Mouse (Mus musculus) forebrain, embryonic 11.5 days (tissue): ENCODE data around the gene Nlgn2. TPM values are rescaled to one million over a fixed set of nuclear protein-coding genes. Genes with fewer than 3 reads are reported as not detected.

Experiments used
- ATAC-seq: fragments of 200-750 bp; cut with Nextera tagmentation; replicated peaks from 2 replicates; pipeline ENCODE4 v1.8.0; 2017; ENCODE audit warnings: moderate TSS enrichment; ENCODE audit not compliant: low FRiP score
- DNase-seq: peaks from one replicate; pipeline ENCODE4 v3.0.0-alpha.2; 2017; ENCODE audit warnings: low spot score
- H3K27ac ChIP-seq: fragments of 300-500 bp; sonication (generic); 2 replicates; pipeline ENCODE4 v1.5.1; 2014; ENCODE audit warnings: low read depth, low read length
- H3K27me3 ChIP-seq: fragments of 300-500 bp; sonication (generic); 2 replicates; pipeline ENCODE4 v1.6.1; 2014; ENCODE audit warnings: mild to moderate bottlenecking, low read length, mixed read lengths; ENCODE audit not compliant: control insufficient read depth, insufficient read depth
- H3K36me3 ChIP-seq: fragments of 300-500 bp; sonication (generic); 2 replicates; pipeline ENCODE4 v1.6.1; 2014; ENCODE audit warnings: mild to moderate bottlenecking, low read length, moderate library complexity, mixed read lengths; ENCODE audit not compliant: control insufficient read depth, insufficient read depth
- H3K4me1 ChIP-seq: fragments of 300-500 bp; sonication (generic); replicated peaks from 2 replicates; pipeline ENCODE4 v1.6.1; 2014; ENCODE audit warnings: low read length, mixed read lengths; ENCODE audit not compliant: control insufficient read depth, insufficient read depth
- H3K4me2 ChIP-seq: fragments of 300-500 bp; sonication (generic); 2 replicates; pipeline ENCODE4 v1.6.1; 2014; ENCODE audit warnings: low read depth, mild to moderate bottlenecking, low read length, moderate library complexity, mixed read lengths; ENCODE audit not compliant: severe bottlenecking
- H3K4me3 ChIP-seq: fragments of 300-500 bp; sonication (generic); 2 replicates; pipeline ENCODE4 v1.5.1; 2014; ENCODE audit warnings: low read depth, low read length
- H3K9ac ChIP-seq: fragments of 300-500 bp; sonication (generic); 2 replicates; pipeline ENCODE4 v1.6.1; 2014; ENCODE audit warnings: low read length
- H3K9me3 ChIP-seq: fragments of 300-500 bp; sonication (generic); 2 replicates; pipeline ENCODE4 v1.6.1; 2016; ENCODE audit warnings: low read length, mixed read lengths; ENCODE audit not compliant: control insufficient read depth
- WGBS: fragments of 180-500 bp; shearing (Covaris S2); extraction: QIAGEN DNeasy Blood & Tissue Kit; methylation state at CpG from one replicate; pipeline ENCODE4 v1.1.7; 2014; 5-methylcytosine and 5-hydroxymethylcytosine counted together
- polyA plus RNA-seq: library from polyadenylated mRNA; unstranded; fragments of >200 nt; fragmentation: Nextera tagmentation; extraction: Ambion mirVana; gene quantifications from 2 replicates; pipeline ENCODE4 v1.2.1, GENCODE M21; 2014

Gene Nlgn2
- polyA plus RNA-seq, 1 experiment from 2014 or later, result 11.1 TPM

DNA sequence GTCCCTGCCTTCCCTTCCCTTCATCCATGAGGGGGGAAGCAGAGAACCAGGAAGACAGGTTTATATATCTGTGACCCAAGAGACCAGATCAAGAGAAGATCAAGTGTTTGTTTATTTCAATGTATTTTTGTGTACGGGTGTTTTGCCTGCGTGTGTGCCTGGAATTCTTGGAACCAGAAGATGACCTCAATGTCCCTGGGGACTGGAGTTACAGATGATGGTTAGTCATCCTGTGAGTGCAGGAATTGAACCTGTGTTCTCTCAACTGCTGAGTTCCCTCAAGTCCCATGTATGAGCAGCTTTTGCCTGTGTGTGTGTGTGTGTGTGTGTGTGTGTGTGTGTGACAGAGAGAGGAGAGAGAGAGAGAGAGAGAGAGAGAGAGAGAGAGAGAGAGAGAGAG is 29.9 kb downstream of the Nlgn2 start:
- no peak overlapping the region for H3K4me3 ChIP-seq
- H3K36me3 ChIP-seq, result no peaks in the 10 kb centered on the region
- 86% methylated on average over 2 of the region's 2 CpGs for WGBS
- DNase-seq (no peak), ATAC-seq (no peak)
- H3K4me2 ChIP-seq, result no peak overlapping the region
- peaks cover 22% of the 10 kb centered on the region for H3K4me1 ChIP-seq
- no peak overlapping the region for H3K27ac ChIP-seq
- no peak overlapping the region for H3K9ac ChIP-seq
- peaks cover 30% of the 10 kb centered on the region for H3K27me3 ChIP-seq
- no peaks in the 10 kb centered on the region; the same call in 1 of the 2 replicates for H3K9me3 ChIP-seq

DNA sequence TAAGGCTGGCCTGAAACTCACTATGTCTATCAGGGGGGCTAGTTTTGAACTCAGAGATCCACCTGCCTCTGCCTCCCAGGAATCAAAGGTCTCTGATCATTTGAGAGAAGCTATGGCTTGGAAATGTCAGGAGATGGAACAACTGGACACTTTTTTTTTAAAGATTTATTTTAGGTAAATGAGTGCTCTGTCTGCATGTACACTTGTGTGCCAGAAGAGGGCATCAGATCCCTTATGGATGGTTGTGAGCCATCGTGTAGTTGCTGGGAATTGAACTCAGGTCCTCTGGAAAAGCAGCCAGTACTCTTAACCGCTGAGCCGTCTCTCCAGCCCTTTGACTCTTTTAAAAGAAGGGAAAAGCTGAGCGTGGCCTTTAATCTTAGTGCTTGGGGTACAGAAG is 31.2 kb downstream of the Nlgn2 start:
- Histone ChIP-seq H3K9ac (no peak overlapping the region), H3K4me3 (no peak overlapping the region), H3K4me2 (no peak overlapping the region), H3K27ac (no peak overlapping the region), H3K9me3 (no peaks in the 10 kb centered on the region; the same call in 1 of the 2 replicates), H3K4me1 (peaks cover 29% of the 10 kb centered on the region), H3K27me3 (peaks cover 42% of the 10 kb centered on the region), H3K36me3 (no peaks in the 10 kb centered on the region)
- ATAC-seq (no peak), DNase-seq (no peak)
- WGBS, result 86% methylated on average over 4 of the region's 4 CpGs

DNA sequence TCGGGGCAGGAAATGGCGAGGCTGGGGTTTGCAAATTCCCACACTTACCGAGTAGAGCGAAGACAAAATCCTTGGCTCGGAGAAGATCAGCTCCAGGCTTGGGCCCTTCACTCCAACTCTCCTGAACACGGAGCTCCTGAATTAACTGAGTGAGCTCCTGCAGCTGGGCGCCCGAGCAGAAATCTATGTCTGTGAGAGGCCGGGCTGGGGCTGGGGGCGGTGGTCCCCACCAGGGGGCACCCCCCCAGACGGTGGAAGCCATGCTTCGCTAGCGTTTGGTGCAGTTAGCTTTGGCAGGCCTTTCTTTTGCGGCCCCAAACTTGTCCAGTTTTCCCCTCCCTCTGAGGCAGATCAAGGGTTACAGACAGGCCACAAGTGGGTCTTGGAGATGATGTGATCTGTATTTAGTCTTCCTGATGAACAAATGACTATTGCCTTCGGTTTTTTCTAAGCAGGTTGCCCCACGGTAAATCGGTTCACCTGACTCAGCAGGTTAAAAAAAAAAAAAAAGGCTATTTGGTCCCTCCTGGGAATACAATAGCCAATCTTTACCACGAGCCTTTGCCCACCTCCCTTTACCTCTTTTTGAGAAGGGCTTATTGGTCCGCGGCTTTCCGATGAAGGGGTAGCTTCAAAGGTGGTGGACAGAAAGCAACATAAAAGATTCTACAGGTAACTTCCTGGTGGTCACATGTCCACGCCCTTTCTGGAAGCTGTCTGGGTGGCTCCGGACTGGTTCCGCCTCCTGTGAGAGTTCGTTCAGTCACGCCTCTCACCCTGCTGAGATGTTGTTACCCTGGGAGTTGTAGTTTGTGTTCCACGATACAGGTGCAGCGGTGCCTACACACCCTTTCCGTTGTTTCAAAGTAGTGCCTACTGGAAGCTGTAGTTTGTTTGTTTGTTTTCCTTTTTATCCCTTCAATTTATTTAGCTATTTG is 32.3 kb downstream of the Nlgn2 start, which contains the start of gene Tmem102:
TSS of gene Tmem102 (minus strand) at position 653 of the 938 bp plus-strand sequence.
- no peak within 1 kb of the TSS for H3K9ac ChIP-seq
- WGBS, result 5% methylated on average over 29 of the region's 29 CpGs
- no peaks in the 10 kb centered on the region for H3K36me3 ChIP-seq
- H3K4me2 ChIP-seq, result no peak within 1 kb of the TSS
- H3K4me3 ChIP-seq, result no peak within 1 kb of the TSS; the same call in 1 of the 2 replicates
- no peak within 1 kb of the TSS for H3K27ac ChIP-seq
- peaks cover 35% of the 10 kb centered on the region for H3K4me1 ChIP-seq
- H3K27me3 ChIP-seq, result peaks cover 44% of the 10 kb centered on the region
- H3K9me3 ChIP-seq, result no peaks in the 10 kb centered on the region; the same call in 1 of the 2 replicates
- DNase-seq, result no peak
- no peak for ATAC-seq

DNA sequence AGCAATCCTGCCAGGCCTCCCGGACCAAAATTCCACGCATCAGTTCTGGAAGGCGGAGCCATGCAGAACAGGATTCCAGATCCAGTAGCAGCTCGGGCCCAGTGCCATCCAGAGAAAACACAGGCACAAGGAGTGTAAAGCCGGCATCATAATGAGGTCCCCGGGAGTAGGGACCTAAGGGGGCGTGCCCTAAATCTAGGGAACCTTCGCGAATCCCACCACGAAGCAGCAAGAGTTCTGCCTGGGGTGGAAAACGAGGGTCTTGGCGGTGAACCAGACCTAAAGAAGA is 33.0 kb downstream of the Nlgn2 start:
- no peak overlapping the region for H3K27ac ChIP-seq
- H3K9me3 ChIP-seq, result no peaks in the 10 kb centered on the region; the same call in 1 of the 2 replicates
- no peaks in the 10 kb centered on the region for H3K36me3 ChIP-seq
- 5% methylated on average over 12 of the region's 12 CpGs for WGBS
- H3K9ac ChIP-seq, result no peak overlapping the region
- peaks cover 35% of the 10 kb centered on the region for H3K4me1 ChIP-seq
- ATAC-seq (no peak), DNase-seq (no peak)
- no peak overlapping the region; the same call in 1 of the 2 replicates for H3K4me3 ChIP-seq
- no peak overlapping the region for H3K4me2 ChIP-seq
- H3K27me3 ChIP-seq, result peaks cover 44% of the 10 kb centered on the region

DNA sequence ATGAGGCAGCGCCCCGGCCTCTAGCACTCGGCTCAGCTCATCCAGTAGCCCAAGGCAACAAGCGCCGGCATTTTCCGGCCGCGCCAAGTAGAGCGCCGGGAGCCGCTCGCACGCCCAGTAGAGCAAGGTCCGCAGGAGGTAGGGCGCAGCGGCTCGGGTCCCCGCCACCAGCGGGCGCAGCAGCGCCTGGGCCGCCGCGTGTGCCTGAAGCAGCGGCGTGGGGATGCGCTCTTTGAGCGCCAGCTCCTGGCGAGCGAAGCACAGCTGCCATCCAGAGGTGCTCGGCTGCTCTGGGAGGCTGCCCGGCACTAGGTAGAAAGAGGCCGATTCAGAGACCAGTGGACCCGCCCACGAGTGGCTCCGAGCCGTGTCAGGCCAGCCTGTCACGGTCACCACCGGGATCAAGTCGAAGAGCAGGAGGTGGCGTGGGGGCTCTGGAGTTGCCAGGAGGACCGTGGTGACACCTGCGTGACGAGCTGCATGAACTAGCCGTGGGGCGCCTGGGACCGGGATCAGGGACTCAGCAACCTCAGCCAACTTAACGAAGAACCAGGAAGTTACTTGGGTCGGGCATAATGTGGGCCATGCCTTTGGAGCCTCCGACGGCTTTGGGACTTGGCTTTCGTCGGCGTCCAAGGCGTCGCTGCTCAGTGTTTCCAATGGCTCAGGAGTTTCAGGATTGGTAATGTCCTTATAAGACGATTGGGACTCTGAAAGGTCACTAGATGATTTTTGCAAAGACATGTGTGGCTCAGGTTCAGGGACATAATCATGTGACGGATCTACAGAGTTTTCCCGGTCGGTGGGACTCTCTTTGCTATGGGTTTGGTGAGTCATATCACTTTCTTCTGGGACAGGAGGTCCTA is 33.6 kb downstream of the Nlgn2 start:
- H3K4me1 ChIP-seq, result peaks cover 40% of the 10 kb centered on the region
- peak overlapping the region; percentile 94 for H3K4me2 ChIP-seq
- peaks cover 44% of the 10 kb centered on the region for H3K27me3 ChIP-seq
- H3K9ac ChIP-seq, result peak overlapping the region; percentile 49
- no peaks in the 10 kb centered on the region; the same call in 1 of the 2 replicates for H3K9me3 ChIP-seq
- DNase-seq (peak; percentile 81), ATAC-seq (peak; percentile 24)
- H3K36me3 ChIP-seq, result no peaks in the 10 kb centered on the region
- peak overlapping the region; percentile 49 for H3K4me3 ChIP-seq
- 1% methylated on average over 60 of the region's 60 CpGs for WGBS
- no peak overlapping the region for H3K27ac ChIP-seq

DNA sequence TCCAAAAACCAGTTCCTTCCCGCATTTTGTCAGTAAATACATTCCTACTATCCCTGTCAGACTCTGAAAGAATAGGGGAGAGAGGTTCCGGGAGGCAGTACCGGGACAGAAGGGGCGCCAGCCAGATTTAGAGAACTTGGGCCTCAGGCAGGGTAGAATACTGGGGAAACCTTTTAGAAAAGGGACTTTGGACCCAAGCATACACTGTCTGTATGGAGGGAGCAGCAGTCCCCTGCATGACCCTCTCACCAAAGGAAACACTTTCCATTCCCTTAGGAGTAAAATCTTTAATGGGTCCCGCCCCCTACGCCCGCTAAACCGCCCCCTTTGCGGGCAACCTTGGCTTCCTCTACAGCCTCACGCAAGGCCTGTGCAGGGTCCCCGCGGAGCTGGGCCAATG is 34.3 kb downstream of the Nlgn2 start:
- peak; percentile 9; the same call in 1 of the 2 replicates for ATAC-seq
- Histone ChIP-seq H3K27me3 (peaks cover 44% of the 10 kb centered on the region), H3K9me3 (no peaks in the 10 kb centered on the region; the same call in 1 of the 2 replicates), H3K9ac (peak overlapping the region; percentile 68), H3K4me3 (peak overlapping the region; percentile 49), H3K36me3 (no peaks in the 10 kb centered on the region), H3K4me2 (peak overlapping the region; percentile 94), H3K27ac (no peak overlapping the region), H3K4me1 (peaks cover 43% of the 10 kb centered on the region)
- no peak for DNase-seq
- WGBS, result 0% methylated on average over 12 of the region's 12 CpGs

DNA sequence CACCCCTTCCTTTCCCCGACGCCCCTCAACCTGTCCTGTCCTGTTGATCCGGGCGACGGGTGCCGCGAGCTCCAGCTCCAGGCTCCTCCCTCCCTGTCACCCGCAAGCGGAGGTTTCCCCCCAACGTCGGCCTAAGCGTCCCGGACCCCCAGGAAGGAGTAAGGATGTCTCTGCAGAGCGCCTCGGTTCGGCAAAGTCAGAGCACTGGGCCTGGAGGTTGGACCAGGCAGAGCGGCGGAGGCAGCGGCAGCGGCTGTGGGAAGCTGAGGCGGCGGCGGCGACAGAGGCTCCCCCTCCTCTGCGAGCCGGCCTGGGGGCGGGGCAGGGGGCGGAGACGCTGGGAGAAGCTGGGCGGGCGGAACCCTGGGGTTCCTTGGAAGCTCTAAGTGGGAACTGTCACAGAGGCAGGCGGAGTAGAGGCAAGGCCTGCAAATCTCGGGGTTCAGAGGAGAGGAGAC is 34.9 kb downstream of the Nlgn2 start:
- ATAC-seq (no peak), DNase-seq (peak; percentile 90)
- H3K36me3 ChIP-seq, result no peaks in the 10 kb centered on the region
- no peaks in the 10 kb centered on the region; the same call in 1 of the 2 replicates for H3K9me3 ChIP-seq
- peaks cover 43% of the 10 kb centered on the region for H3K4me1 ChIP-seq
- H3K4me2 ChIP-seq, result peak overlapping the region; percentile 94
- H3K9ac ChIP-seq, result peak overlapping the region; percentile 68
- no peak overlapping the region for H3K27ac ChIP-seq
- H3K27me3 ChIP-seq, result peaks cover 44% of the 10 kb centered on the region
- H3K4me3 ChIP-seq, result peak overlapping the region; percentile 49
- WGBS, result 0% methylated on average over 33 of the region's 33 CpGs

DNA sequence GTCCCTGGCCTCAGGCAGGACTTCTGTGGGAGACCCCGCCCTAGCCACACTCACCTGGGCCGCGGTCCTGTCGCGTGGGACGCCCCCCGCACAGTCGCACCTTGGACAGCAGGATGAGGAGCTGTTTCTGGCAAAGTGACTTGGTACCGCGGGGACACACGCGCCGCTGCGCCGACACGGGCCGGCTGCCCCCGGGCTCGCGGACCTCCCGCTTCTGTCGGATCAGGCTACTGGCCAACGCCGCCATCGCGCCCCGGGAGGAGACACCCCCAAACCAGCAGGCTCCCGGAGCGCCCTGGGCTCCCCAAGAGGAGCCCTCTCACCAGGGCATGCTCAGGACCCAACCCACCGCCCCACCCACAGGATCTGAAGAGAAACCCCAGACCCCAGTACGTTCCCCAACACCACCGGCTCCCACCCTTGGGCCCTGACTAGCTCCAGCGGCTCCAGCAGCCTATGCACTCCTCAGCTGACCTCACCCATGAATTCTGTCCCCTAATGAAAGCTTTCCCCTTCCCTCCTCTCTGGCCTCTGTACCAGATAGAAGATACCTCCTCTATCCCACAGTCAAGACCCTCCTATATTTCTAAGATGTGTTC is 36.1 kb downstream of the Nlgn2 start, which contains the start of gene Fgf11:
TSS of gene Fgf11 (minus strand) at position 479 of the 599 bp plus-strand sequence.
- Histone ChIP-seq H3K4me3 (peak within 1 kb of the TSS; percentile 49), H3K27me3 (peaks cover 47% of the 10 kb centered on the region), H3K4me2 (peak within 1 kb of the TSS; percentile 94), H3K4me1 (peaks cover 43% of the 10 kb centered on the region), H3K36me3 (no peaks in the 10 kb centered on the region), H3K9me3 (no peaks in the 10 kb centered on the region; the same call in 1 of the 2 replicates), H3K9ac (peak within 1 kb of the TSS; percentile 73), H3K27ac (peak within 1 kb of the TSS; percentile 67)
- DNase-seq (no peak), ATAC-seq (0 out of 2 replicates have a peak, but pooled peaks have one; percentile 6)
- WGBS, result 1% methylated on average over 31 of the region's 33 CpGs
